Mouse (Mus musculus) retina, embryonic 14.5 days (tissue): ENCODE measurements at regions not wholly inside any gene's neighbourhood (a gene's known extent, or its start where the extent isn't known, plus 50 kb on each side); places are given as distances from the start of the nearest gene placed in this dataset.

Experiments used
- DNase-seq: peaks from one replicate; pipeline ENCODE4 v3.0.0-alpha.2; 2015; ENCODE audit warnings: low spot score

GRCm38 (mm10) chr10:72762964-72763363 lies 108.3 kb downstream of the Zwint start:
- peak; percentile 17 for DNase-seq

- DNase-seq, result peak; percentile 12
Observed at GRCm38 (mm10) chr10:72778356-72778755, 123.7 kb downstream of the Zwint start.

- no peak for DNase-seq
Observed at GRCm38 (mm10) chr10:72811614-72812013, 157.0 kb downstream of the Zwint start.

- no peak for DNase-seq
Observed at GRCm38 (mm10) chr10:72847358-72848082, 192.9 kb downstream of the Zwint start.

GRCm38 (mm10) chr10:72867956-72868355 lies 213.3 kb downstream of the Zwint start:
- DNase-seq, result no peak
